19 mouse cellular contexts compared by ENCODE assay signal in the genomic region with DNA sequence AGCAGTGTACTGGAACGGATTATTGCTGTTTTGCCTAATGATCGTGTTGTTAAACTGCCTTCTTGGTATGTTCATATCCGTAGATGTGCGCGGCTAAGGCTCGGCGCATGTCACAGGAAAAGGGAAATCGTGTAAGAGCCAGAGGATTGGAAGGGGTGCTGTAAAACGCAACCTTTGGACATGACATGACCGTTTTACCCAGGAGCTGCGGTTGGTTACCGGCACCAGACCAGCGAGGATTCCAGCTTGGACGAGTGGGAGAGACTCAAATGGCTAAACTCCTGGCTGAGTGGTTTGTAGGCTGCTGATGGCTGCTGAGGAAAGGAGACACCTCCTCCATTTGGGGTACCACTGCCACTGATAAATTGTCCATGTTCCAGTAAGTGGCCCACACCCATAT. TPM values are rescaled to one million over a fixed set of nuclear protein-coding genes. Genes with fewer than 3 reads are reported as not detected.
A peak's percentile ranks its signal among the peaks of the same experiment; 100 is the strongest.
DNase-seq lines count a peak whose midpoint lies in the region; ATAC-seq and TF ChIP-seq lines count a peak whose summit lies in the region.
"Had no signal": no experiment of that assay in that cellular context is flagged by ENCODE, and none has a peak within 500 bp of the region (broad histone marks: within the 10 kb centered on the region; RNA-seq: fewer than 3 reads in every experiment).

No protein-coding gene starts in this region.

- no peak overlapping the region for H3K4me2 ChIP-seq in lung, embryonic 14.5 days
- no peak overlapping the region for H3K4me2 ChIP-seq in embryonic facial prominence, embryonic 11.5 days (ENCODE audit: low read depth, low read length)
- H3K4me2 ChIP-seq in limb, embryonic 11.5 days (ENCODE audit: low read depth, severe bottlenecking), result no peak overlapping the region

- no peak overlapping the region for H3K27ac ChIP-seq in lung, embryonic 14.5 days (ENCODE audit: low read depth)
- H3K27ac ChIP-seq in embryonic facial prominence, embryonic 11.5 days (replicated peaks; ENCODE audit: low read depth, low read length), result no peak overlapping the region
- no peak overlapping the region for H3K27ac ChIP-seq in limb, embryonic 11.5 days (replicated peaks; ENCODE audit: low read depth, low read length)
- H3K27ac ChIP-seq in heart, embryonic 10.5 days, result no peak overlapping the region
- H3K27ac ChIP-seq: gastrocnemius, adult 2 months; hindbrain, embryonic 14.5 days; left cerebral cortex, adult 2 months; liver, embryonic 13.5 days had no signal

- no peak for TF ChIP-seq CTCF in lung, embryonic 14.5 days (IDR thresholded peaks at IDR 0.05; ENCODE audit: low read depth)

- H3K27me3 ChIP-seq in lung, embryonic 14.5 days (ENCODE audit: insufficient read depth, low read length), result no peaks in the 10 kb centered on the region
- H3K27me3 ChIP-seq in embryonic facial prominence, embryonic 11.5 days (ENCODE audit: control insufficient read depth, insufficient read depth, low read length), result no peaks in the 10 kb centered on the region
- H3K27me3 ChIP-seq in limb, embryonic 11.5 days (ENCODE audit: control insufficient read depth, insufficient read depth, low read length), result no peaks in the 10 kb centered on the region
- H3K27me3 ChIP-seq in heart, embryonic 10.5 days (ENCODE audit: insufficient read depth, poor library complexity, severe bottlenecking), result no peaks in the 10 kb centered on the region
- H3K27me3 ChIP-seq: liver, embryonic 13.5 days; megakaryocyte, embryonic 14.5 days had no signal

- WGBS in lung, embryonic 14.5 days, result 82% methylated on average over 14 of the region's 14 CpGs
- 72% methylated on average over 14 of the region's 14 CpGs for WGBS in embryonic facial prominence, embryonic 11.5 days
- 57% methylated on average over 14 of the region's 14 CpGs for WGBS in limb, embryonic 11.5 days
- 87% methylated on average over 14 of the region's 14 CpGs for WGBS in heart, embryonic 10.5 days

- no peak for ATAC-seq in lung, embryonic 14.5 days (ENCODE audit: insufficient read depth)
- no peak for ATAC-seq in embryonic facial prominence, embryonic 11.5 days (replicated peaks; ENCODE audit: insufficient number of reproducible peaks, low FRiP score, low TSS enrichment, low read depth)
- ATAC-seq in limb, embryonic 11.5 days (ENCODE audit: insufficient number of reproducible peaks, low FRiP score, low TSS enrichment, low read depth), result 0 out of 2 replicates have a peak, but pooled peaks have one; percentile 44
- ATAC-seq in activated CD4-positive, CD25-positive, alpha-beta regulatory T cell, adult 4 months, result no peak

- no peak overlapping the region for H3K4me3 ChIP-seq in lung, embryonic 14.5 days (ENCODE audit: low read depth, low read length)
- H3K4me3 ChIP-seq in embryonic facial prominence, embryonic 11.5 days (ENCODE audit: low read depth, low read length), result no peak overlapping the region
- H3K4me3 ChIP-seq in limb, embryonic 11.5 days (ENCODE audit: low read depth, low read length), result no peak overlapping the region
- no peak overlapping the region for H3K4me3 ChIP-seq in heart, embryonic 10.5 days
- H3K4me3 ChIP-seq: liver, embryonic 13.5 days; myocyte had no signal

- no peaks in the 10 kb centered on the region for H3K36me3 ChIP-seq in lung, embryonic 14.5 days (ENCODE audit: insufficient read depth)
- H3K36me3 ChIP-seq in embryonic facial prominence, embryonic 11.5 days (replicated peaks; ENCODE audit: control insufficient read depth, insufficient read depth, low read depth, low read length), result no peaks in the 10 kb centered on the region
- H3K36me3 ChIP-seq in limb, embryonic 11.5 days (ENCODE audit: control insufficient read depth, insufficient read depth, low read length), result no peaks in the 10 kb centered on the region
- no peaks in the 10 kb centered on the region for H3K36me3 ChIP-seq in heart, embryonic 10.5 days
- H3K36me3 ChIP-seq: forebrain, embryonic 10.5 days; liver, embryonic 13.5 days had no signal

- DNase-seq in lung, embryonic 14.5 days, result peak; percentile 9
- no peak for DNase-seq in lung, postnatal 4 days
- DNase-seq in embryonic facial prominence, embryonic 11.5 days (ENCODE audit: low spot score), result peak; percentile 22
- peak; percentile 50 for DNase-seq in limb, embryonic 11.5 days (ENCODE audit: low spot score)
- DNase-seq in yolk sac, embryonic 10.5 days (ENCODE audit: low spot score), result peak; percentile 12
- no peak for DNase-seq in heart, embryonic 10.5 days (ENCODE audit: low spot score)
- DNase-seq: adrenal gland, postnatal 36 days; cerebellum, adult 9-10 months; gastrocnemius, adult 2 months; heart, postnatal 4 days; kidney, adult 18-20 months; liver, embryonic 13.5 days; lung, adult 2 months had no signal

- no peaks in the 10 kb centered on the region; the same call in 1 of the 2 replicates for H3K9me3 ChIP-seq in lung, embryonic 14.5 days (ENCODE audit: low read depth, low read length)
- no peaks in the 10 kb centered on the region for H3K9me3 ChIP-seq in embryonic facial prominence, embryonic 11.5 days (replicated peaks; ENCODE audit: control insufficient read depth, low read length)
- no peaks in the 10 kb centered on the region for H3K9me3 ChIP-seq in limb, embryonic 11.5 days (ENCODE audit: control insufficient read depth, low read length)
- H3K9me3 ChIP-seq in heart, embryonic 10.5 days, result no peaks in the 10 kb centered on the region
- H3K9me3 ChIP-seq: liver, embryonic 13.5 days had no signal

- no peaks in the 10 kb centered on the region for H3K4me1 ChIP-seq in lung, embryonic 14.5 days (ENCODE audit: insufficient read depth)
- H3K4me1 ChIP-seq in embryonic facial prominence, embryonic 11.5 days (ENCODE audit: control insufficient read depth, insufficient read depth, low read length), result no peaks in the 10 kb centered on the region
- H3K4me1 ChIP-seq in limb, embryonic 11.5 days (ENCODE audit: control insufficient read depth, insufficient read depth, low read length), result no peaks in the 10 kb centered on the region
- H3K4me1 ChIP-seq in heart, embryonic 10.5 days, result no peaks in the 10 kb centered on the region
- H3K4me1 ChIP-seq: liver, embryonic 13.5 days had no signal

- no peak overlapping the region for H3K9ac ChIP-seq in lung, embryonic 14.5 days
- H3K9ac ChIP-seq in embryonic facial prominence, embryonic 11.5 days (replicated peaks; ENCODE audit: low read length), result no peak overlapping the region
- H3K9ac ChIP-seq in limb, embryonic 11.5 days (ENCODE audit: low read length), result no peak overlapping the region
- H3K9ac ChIP-seq: hindbrain, embryonic 14.5 days; liver, embryonic 13.5 days had no signal

RNA-seq across cellular contexts. Expression of a gene that starts 21.8 kb away (rescaled TPM):
- polyA plus RNA-seq in lung, embryonic 14.5 days (2014; fragmentation: Nextera tagmentation; extraction: Ambion mirVana), result 37.1 and 38.2 TPM in 2 replicates
- 34.7 and 41.8 TPM in 2 replicates for polyA plus RNA-seq in embryonic facial prominence, embryonic 11.5 days (2014; fragmentation: Nextera tagmentation; extraction: Ambion mirVana)
- 28.7 and 31.9 TPM in 2 replicates for polyA plus RNA-seq in limb, embryonic 11.5 days (2014; fragmentation: Nextera tagmentation; extraction: Ambion mirVana)
- polyA plus RNA-seq in heart, embryonic 10.5 days (2016; fragmentation: Nextera tagmentation; extraction: Ambion mirVana), result 30.5 and 35.2 TPM in 2 replicates
- polyA plus RNA-seq in activated CD4-positive, CD25-positive, alpha-beta regulatory T cell, adult 4 months (2017; shearing (Covaris generic)), result 10 to 100 TPM; 41.5 to 43.7 TPM

Comparison
In these comparisons a context has a peak if more than half of its experiments do, and no peak if none do; other contexts are left out.
1. DNase-seq: peak in lung, embryonic 14.5 days (single experiment), embryonic facial prominence, embryonic 11.5 days (single experiment), limb, embryonic 11.5 days (single experiment) and yolk sac, embryonic 10.5 days (single experiment); none in lung, postnatal 4 days (0 of 2) and heart, embryonic 10.5 days (single experiment).